Mouse (Mus musculus): ENCODE measurements around the gene Smim13. TPM values are rescaled to one million over a fixed set of nuclear protein-coding genes. Genes with fewer than 3 reads are reported as not detected.

Smim13 gene
- polyA plus RNA-seq, 1 experiment from 2014 or later: 19.4 TPM

- ATAC-seq (ENCODE audit: insufficient read depth, low FRiP score, low TSS enrichment): no peak
Observed at GRCm38 (mm10) chr13:41302716-41303115, 53.1 kb downstream of the Smim13 start.

GRCm38 (mm10) chr13:41320749-41321148 lies 71.1 kb downstream of the Smim13 start:
- no peak for DNase-seq (ENCODE audit: low spot score)
- H3K9me3 ChIP-seq (ENCODE audit: control insufficient read depth, low read length): no peaks in the 10 kb centered on the region
- H3K27ac ChIP-seq (ENCODE audit: low read depth, low read length): no peak overlapping the region
- no peak overlapping the region for H3K4me3 ChIP-seq (ENCODE audit: low read depth, low read length)
- H3K4me1 ChIP-seq (ENCODE audit: control insufficient read depth, insufficient read depth, low read length): peaks cover 3% of the 10 kb centered on the region; the same call in 1 of the 2 replicates
- H3K36me3 ChIP-seq (ENCODE audit: control insufficient read depth, insufficient read depth, low read length): peaks cover 7% of the 10 kb centered on the region
- no peak for ATAC-seq (ENCODE audit: insufficient read depth, low FRiP score, low TSS enrichment)
- no peak overlapping the region for H3K9ac ChIP-seq (ENCODE audit: low read length)
- H3K27me3 ChIP-seq (ENCODE audit: control insufficient read depth, insufficient read depth, low read length): no peaks in the 10 kb centered on the region
- H3K4me2 ChIP-seq (ENCODE audit: low read depth): no peak overlapping the region
- WGBS: 79% methylated on average over 5 of the region's 5 CpGs

More at GRCm38 (mm10) chr13:41302716-41303115, 53.1 kb downstream of the Smim13 start:
- no peaks in the 10 kb centered on the region for H3K36me3 ChIP-seq (ENCODE audit: control insufficient read depth, insufficient read depth, low read length)
- no peaks in the 10 kb centered on the region for H3K9me3 ChIP-seq (ENCODE audit: control insufficient read depth, low read length)
- H3K4me1 ChIP-seq (ENCODE audit: control insufficient read depth, insufficient read depth, low read length): peaks cover 6% of the 10 kb centered on the region; the same call in 1 of the 2 replicates
- DNase-seq (ENCODE audit: low spot score): peak; percentile 68
- H3K4me3 ChIP-seq (ENCODE audit: low read depth, low read length): no peak overlapping the region
- 65% methylated on average over 10 of the region's 10 CpGs for WGBS
- H3K4me2 ChIP-seq (ENCODE audit: low read depth): no peak overlapping the region
- H3K27ac ChIP-seq (ENCODE audit: low read depth, low read length): no peak overlapping the region
- H3K9ac ChIP-seq (ENCODE audit: low read length): no peak overlapping the region
- H3K27me3 ChIP-seq (ENCODE audit: control insufficient read depth, insufficient read depth, low read length): no peaks in the 10 kb centered on the region

GRCm38 (mm10) chr13:41321433-41321832 lies 71.8 kb downstream of the Smim13 start:
- DNase-seq (ENCODE audit: low spot score): no peak
- H3K36me3 ChIP-seq (ENCODE audit: control insufficient read depth, insufficient read depth, low read length): peaks cover 1% of the 10 kb centered on the region; the same call in 1 of the 2 replicates

GRCm38 (mm10) chr13:41324631-41325030 lies 75.0 kb downstream of the Smim13 start:
- Histone ChIP-seq H3K4me3 (ENCODE audit: low read depth, low read length) (no peak overlapping the region), H3K4me2 (ENCODE audit: low read depth) (no peak overlapping the region), H3K27me3 (ENCODE audit: control insufficient read depth, insufficient read depth, low read length) (no peaks in the 10 kb centered on the region), H3K27ac (ENCODE audit: low read depth, low read length) (no peak overlapping the region), H3K4me1 (ENCODE audit: control insufficient read depth, insufficient read depth, low read length) (peaks cover 11% of the 10 kb centered on the region), H3K9me3 (ENCODE audit: control insufficient read depth, low read length) (no peaks in the 10 kb centered on the region), H3K9ac (ENCODE audit: low read length) (no peak overlapping the region), H3K36me3 (ENCODE audit: control insufficient read depth, insufficient read depth, low read length) (no peaks in the 10 kb centered on the region)
- DNase-seq (ENCODE audit: low spot score) (no peak), ATAC-seq (ENCODE audit: insufficient read depth, low FRiP score, low TSS enrichment) (no peak)
- WGBS: 84% methylated on average over 4 of the region's 4 CpGs

More at GRCm38 (mm10) chr13:41321433-41321832, 71.8 kb downstream of the Smim13 start:
- Histone ChIP-seq H3K4me1 (ENCODE audit: control insufficient read depth, insufficient read depth, low read length) (peaks cover 3% of the 10 kb centered on the region; the same call in 1 of the 2 replicates), H3K9ac (ENCODE audit: low read length) (no peak overlapping the region), H3K4me2 (ENCODE audit: low read depth) (no peak overlapping the region), H3K27me3 (ENCODE audit: control insufficient read depth, insufficient read depth, low read length) (no peaks in the 10 kb centered on the region), H3K9me3 (ENCODE audit: control insufficient read depth, low read length) (no peaks in the 10 kb centered on the region), H3K27ac (ENCODE audit: low read depth, low read length) (no peak overlapping the region), H3K4me3 (ENCODE audit: low read depth, low read length) (no peak overlapping the region)
- 87% methylated on average over 3 of the region's 3 CpGs for WGBS
- ATAC-seq (ENCODE audit: insufficient read depth, low FRiP score, low TSS enrichment): no peak

- 87% methylated on average over 4 of the region's 4 CpGs for WGBS
- DNase-seq (ENCODE audit: low spot score): no peak
- peaks cover 11% of the 10 kb centered on the region for H3K4me1 ChIP-seq (ENCODE audit: control insufficient read depth, insufficient read depth, low read length)
Observed at GRCm38 (mm10) chr13:41325346-41325745, 75.7 kb downstream of the Smim13 start.

GRCm38 (mm10) chr13:41326134-41326533 lies 76.5 kb downstream of the Smim13 start:
- no peaks in the 10 kb centered on the region for H3K36me3 ChIP-seq (ENCODE audit: control insufficient read depth, insufficient read depth, low read length)
- H3K9ac ChIP-seq (ENCODE audit: low read length): no peak overlapping the region
- H3K4me2 ChIP-seq (ENCODE audit: low read depth): no peak overlapping the region
- WGBS: 91% methylated on average over 4 of the region's 4 CpGs
- ATAC-seq (ENCODE audit: insufficient read depth, low FRiP score, low TSS enrichment) (no peak), DNase-seq (ENCODE audit: low spot score) (no peak)
- H3K4me1 ChIP-seq (ENCODE audit: control insufficient read depth, insufficient read depth, low read length): peaks cover 11% of the 10 kb centered on the region
- no peaks in the 10 kb centered on the region for H3K9me3 ChIP-seq (ENCODE audit: control insufficient read depth, low read length)
- no peaks in the 10 kb centered on the region for H3K27me3 ChIP-seq (ENCODE audit: control insufficient read depth, insufficient read depth, low read length)
- no peak overlapping the region for H3K4me3 ChIP-seq (ENCODE audit: low read depth, low read length)
- H3K27ac ChIP-seq (ENCODE audit: low read depth, low read length): no peak overlapping the region

More at GRCm38 (mm10) chr13:41325346-41325745, 75.7 kb downstream of the Smim13 start:
- Histone ChIP-seq H3K36me3 (ENCODE audit: control insufficient read depth, insufficient read depth, low read length) (no peaks in the 10 kb centered on the region), H3K4me2 (ENCODE audit: low read depth) (no peak overlapping the region), H3K9ac (ENCODE audit: low read length) (no peak overlapping the region), H3K9me3 (ENCODE audit: control insufficient read depth, low read length) (no peaks in the 10 kb centered on the region), H3K27ac (ENCODE audit: low read depth, low read length) (no peak overlapping the region), H3K4me3 (ENCODE audit: low read depth, low read length) (no peak overlapping the region), H3K27me3 (ENCODE audit: control insufficient read depth, insufficient read depth, low read length) (no peaks in the 10 kb centered on the region)
- no peak for ATAC-seq (ENCODE audit: insufficient read depth, low FRiP score, low TSS enrichment)

Other genes with a start within 250 kb of the Smim13 start
- 77.7 and 81.0 TPM in 2 replicates for gene Pak1ip1, start 248.8 kb upstream of the Smim13 start, polyA plus RNA-seq (2014; fragmentation: Nextera tagmentation; extraction: Ambion mirVana)
- 193 and 202 TPM in 2 replicates for gene Tmem14c, start 233.6 kb upstream of the Smim13 start, polyA plus RNA-seq (2014; fragmentation: Nextera tagmentation; extraction: Ambion mirVana)
- 0.39 and 0.76 TPM in 2 replicates for gene Mak, start 170.1 kb upstream of the Smim13 start, polyA plus RNA-seq (2014; fragmentation: Nextera tagmentation; extraction: Ambion mirVana)
- 0.11 TPM in 1 of 2 replicates, not detected in the other for gene Gcm2, start 138.8 kb upstream of the Smim13 start, polyA plus RNA-seq (2014; fragmentation: Nextera tagmentation; extraction: Ambion mirVana)
- not detected in 2 replicates for gene Sycp2l, start 135.5 kb upstream of the Smim13 start, polyA plus RNA-seq (2014; fragmentation: Nextera tagmentation; extraction: Ambion mirVana)
- 44.2 and 48.9 TPM in 2 replicates for gene Elovl2, start 29.4 kb upstream of the Smim13 start, polyA plus RNA-seq (2014; fragmentation: Nextera tagmentation; extraction: Ambion mirVana)
- not detected in 2 replicates for gene Gm17364, start 24.1 kb downstream of the Smim13 start, polyA plus RNA-seq (2014; fragmentation: Nextera tagmentation; extraction: Ambion mirVana)
- 56.4 and 65.3 TPM in 2 replicates for gene Nedd9, start 237.5 kb downstream of the Smim13 start, polyA plus RNA-seq (2014; fragmentation: Nextera tagmentation; extraction: Ambion mirVana)